Mouse (Mus musculus): Measurements from ENCODE around the gene Ptprd. TPM values are rescaled to one million over a fixed set of nuclear protein-coding genes. Genes with fewer than 3 reads are reported as not detected.
A peak's percentile ranks its signal among the peaks of the same experiment; 100 is the strongest.

Gene Ptprd
- polyA plus RNA-seq, 1 experiment from 2014 or later: 15.9 TPM

DNA sequence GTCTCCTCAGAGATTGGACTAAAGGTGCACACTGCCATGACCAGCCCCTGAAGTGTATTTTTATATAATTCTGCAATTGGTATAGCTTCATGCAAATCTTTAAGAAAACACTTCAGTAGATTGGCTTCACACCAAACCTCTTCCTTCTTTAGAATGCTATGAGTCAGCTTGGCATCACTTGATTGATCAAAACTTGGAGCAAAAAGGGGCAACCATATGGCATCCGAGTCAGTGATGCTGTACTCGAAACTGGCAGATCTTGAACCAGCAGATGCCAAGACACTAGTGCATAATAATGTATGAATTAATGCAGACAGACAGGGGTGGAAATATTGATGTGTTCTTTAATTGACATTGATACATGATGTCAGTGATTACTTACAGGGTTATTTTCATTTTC is 1056.2 kb downstream of the Ptprd start:
- Histone ChIP-seq H3K4me2 (no peak overlapping the region), H3K9ac (no peak overlapping the region), H3K27me3 (no peaks in the 10 kb centered on the region), H3K9me3 (no peaks in the 10 kb centered on the region), H3K4me1 (no peaks in the 10 kb centered on the region), H3K4me3 (no peak overlapping the region), H3K27ac (no peak overlapping the region), H3K36me3 (no peaks in the 10 kb centered on the region)
- ATAC-seq (ENCODE audit: borderline replicate concordance, extremely low read depth, low FRiP score, low TSS enrichment): no peak
- 69% methylated on average over 2 of the region's 2 CpGs for WGBS

DNA sequence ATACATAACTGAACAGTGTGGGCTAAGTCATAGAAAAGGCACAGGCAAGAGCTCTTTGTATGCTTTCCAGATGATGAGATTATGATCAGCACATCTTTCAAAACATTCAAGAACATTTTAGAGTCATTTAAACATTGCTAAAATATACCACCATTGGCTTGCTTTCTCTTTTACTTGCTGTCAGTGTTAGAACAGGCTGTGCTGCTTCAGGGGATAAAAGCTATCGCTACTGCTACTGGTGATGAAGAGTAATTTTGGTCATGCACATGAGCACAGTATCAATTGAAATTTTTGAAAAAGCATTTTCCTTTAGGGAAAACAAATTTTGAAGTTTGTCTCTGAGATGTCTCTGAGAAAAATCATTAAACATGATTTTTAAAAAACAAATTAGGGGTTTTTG is 1056.7 kb downstream of the Ptprd start:
- Histone ChIP-seq H3K4me1 (no peaks in the 10 kb centered on the region), H3K36me3 (no peaks in the 10 kb centered on the region), H3K27me3 (no peaks in the 10 kb centered on the region), H3K4me2 (no peak overlapping the region), H3K9me3 (no peaks in the 10 kb centered on the region), H3K4me3 (no peak overlapping the region), H3K9ac (no peak overlapping the region), H3K27ac (no peak overlapping the region)
- WGBS: 91% methylated on average over 1 of the region's 1 CpGs
- no peak for ATAC-seq (ENCODE audit: borderline replicate concordance, extremely low read depth, low FRiP score, low TSS enrichment)

DNA sequence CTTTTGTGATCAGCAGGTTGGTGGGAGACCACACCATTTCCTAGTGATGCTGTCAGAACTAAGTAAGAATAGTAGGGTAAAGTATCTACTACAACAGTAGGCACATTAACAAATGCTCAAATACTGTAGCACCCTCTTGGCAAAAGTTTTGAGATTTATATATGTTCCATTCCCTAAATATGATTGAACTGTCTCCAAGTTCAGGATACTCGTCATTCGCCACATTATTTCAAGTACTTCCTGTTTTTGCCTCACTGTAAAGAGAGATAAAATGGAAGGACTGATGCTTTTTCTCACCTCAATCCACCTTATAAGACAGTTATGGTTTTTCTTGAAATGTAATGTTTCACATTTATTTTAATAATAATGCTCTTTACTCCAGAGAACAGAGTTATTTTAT is 1086.9 kb downstream of the Ptprd start:
- Histone ChIP-seq H3K4me1 (no peaks in the 10 kb centered on the region), H3K27ac (no peak overlapping the region), H3K9ac (no peak overlapping the region), H3K27me3 (no peaks in the 10 kb centered on the region), H3K9me3 (no peaks in the 10 kb centered on the region), H3K4me2 (no peak overlapping the region), H3K36me3 (no peaks in the 10 kb centered on the region), H3K4me3 (no peak overlapping the region)
- ATAC-seq (ENCODE audit: borderline replicate concordance, extremely low read depth, low FRiP score, low TSS enrichment): no peak
- WGBS: 59% methylated on average over 2 of the region's 2 CpGs

DNA sequence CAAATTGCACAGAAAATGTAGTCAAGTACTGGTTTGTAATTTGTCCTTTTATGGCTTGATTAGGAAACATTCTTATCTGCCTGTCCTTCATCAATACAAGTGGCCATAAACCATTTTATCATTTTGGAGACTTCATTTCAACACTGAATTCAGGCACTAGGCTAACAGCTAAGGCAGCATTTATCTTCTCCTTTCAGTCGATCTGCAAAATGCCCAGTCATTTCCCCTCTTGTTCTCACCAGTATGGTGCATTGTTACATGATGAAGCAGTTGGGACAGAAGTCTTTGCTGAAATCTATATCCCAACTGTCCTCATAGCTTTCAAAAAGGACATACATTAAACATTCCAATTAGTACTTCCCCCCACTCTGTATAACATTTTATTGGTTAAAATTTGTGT is 1100.9 kb downstream of the Ptprd start:
- H3K4me3 ChIP-seq: no peak overlapping the region
- no peak for ATAC-seq (ENCODE audit: borderline replicate concordance, extremely low read depth, low FRiP score, low TSS enrichment)
- H3K27me3 ChIP-seq: no peaks in the 10 kb centered on the region
- H3K4me2 ChIP-seq: no peak overlapping the region
- 69% methylated on average over 1 of the region's 1 CpGs for WGBS
- no peaks in the 10 kb centered on the region for H3K9me3 ChIP-seq
- no peak overlapping the region for H3K27ac ChIP-seq
- H3K4me1 ChIP-seq: no peaks in the 10 kb centered on the region
- H3K36me3 ChIP-seq: no peaks in the 10 kb centered on the region
- H3K9ac ChIP-seq: no peak overlapping the region

DNA sequence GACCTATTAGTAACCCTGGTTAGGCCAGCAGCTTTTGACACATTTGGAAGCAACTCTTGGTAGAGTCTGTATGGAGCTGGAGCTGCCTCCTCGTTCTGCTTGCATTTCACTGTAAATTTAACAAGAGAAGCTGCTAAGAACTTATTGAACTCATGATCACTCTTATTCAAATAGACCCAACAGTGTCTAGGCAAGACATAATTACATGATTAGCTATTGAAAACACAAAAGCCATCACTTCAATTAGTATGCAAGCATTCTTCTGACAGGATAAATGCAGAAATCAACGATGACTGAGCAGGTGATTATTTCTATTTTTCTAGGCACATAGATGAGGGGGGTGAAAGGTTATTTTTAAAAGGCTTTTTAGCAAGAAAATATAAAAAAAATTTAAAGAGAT is 1104.5 kb downstream of the Ptprd start:
- 77% methylated on average over 2 of the region's 2 CpGs for WGBS
- Histone ChIP-seq H3K27ac (no peak overlapping the region), H3K9ac (no peak overlapping the region)

DNA sequence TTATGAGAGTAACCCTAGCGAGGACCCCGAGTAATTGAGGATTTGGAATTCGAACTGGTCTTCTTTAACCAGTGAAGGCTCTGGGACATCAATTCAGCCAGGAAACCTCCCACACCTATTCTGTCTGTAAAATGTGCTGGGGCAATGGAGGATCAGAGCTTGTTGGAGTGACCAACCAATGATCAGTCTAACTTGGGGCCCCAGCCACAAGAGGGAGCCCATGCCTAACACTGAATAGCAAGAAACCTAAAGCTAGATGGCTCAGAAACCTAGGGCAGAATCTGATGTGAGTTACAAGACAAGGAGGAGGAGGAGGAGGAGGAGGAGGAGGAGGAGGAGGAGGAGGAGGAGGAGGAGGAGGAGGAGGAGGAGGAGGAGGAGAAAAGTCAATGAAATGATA is 1128.6 kb downstream of the Ptprd start:
- no peaks in the 10 kb centered on the region for H3K9me3 ChIP-seq
- H3K4me3 ChIP-seq: no peak overlapping the region
- H3K4me1 ChIP-seq: no peaks in the 10 kb centered on the region
- 0 out of 2 replicates have a peak, but pooled peaks have one; percentile 14 for ATAC-seq (ENCODE audit: borderline replicate concordance, extremely low read depth, low FRiP score, low TSS enrichment)
- WGBS: 57% methylated on average over 3 of the region's 3 CpGs
- no peak overlapping the region for H3K4me2 ChIP-seq
- H3K9ac ChIP-seq: no peak overlapping the region
- no peak overlapping the region for H3K27ac ChIP-seq
- H3K27me3 ChIP-seq: no peaks in the 10 kb centered on the region
- H3K36me3 ChIP-seq: no peaks in the 10 kb centered on the region

More for the DNA sequence above, 1104.5 kb downstream of the Ptprd start:
- Histone ChIP-seq H3K9me3 (no peaks in the 10 kb centered on the region), H3K4me3 (no peak overlapping the region), H3K4me2 (no peak overlapping the region), H3K4me1 (no peaks in the 10 kb centered on the region), H3K27me3 (no peaks in the 10 kb centered on the region), H3K36me3 (no peaks in the 10 kb centered on the region)
- no peak for ATAC-seq (ENCODE audit: borderline replicate concordance, extremely low read depth, low FRiP score, low TSS enrichment)

DNA sequence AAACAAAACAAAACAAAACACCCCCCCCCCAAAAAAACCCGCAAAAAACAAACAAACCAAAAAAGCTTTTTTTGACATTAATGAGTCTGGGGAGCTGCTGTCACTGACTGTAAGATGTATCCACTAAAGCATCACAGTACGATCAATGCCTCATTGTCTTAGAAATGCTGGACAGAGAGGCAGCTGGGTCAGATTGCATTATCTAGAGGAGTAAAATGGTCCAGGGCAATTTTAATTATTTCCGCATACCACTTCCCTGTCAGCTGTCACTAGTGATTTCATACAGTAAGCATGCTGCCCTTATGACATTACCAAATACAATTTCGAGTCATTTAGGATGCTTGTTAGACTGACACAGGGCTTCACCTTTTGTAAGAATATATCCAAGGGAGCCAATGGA is 1134.2 kb downstream of the Ptprd start:
- Histone ChIP-seq H3K4me1 (no peaks in the 10 kb centered on the region), H3K27me3 (no peaks in the 10 kb centered on the region), H3K9ac (no peak overlapping the region), H3K9me3 (no peaks in the 10 kb centered on the region), H3K4me2 (no peak overlapping the region), H3K36me3 (no peaks in the 10 kb centered on the region), H3K27ac (no peak overlapping the region), H3K4me3 (no peak overlapping the region)
- 80% methylated on average over 4 of the region's 4 CpGs for WGBS
- no peak for ATAC-seq (ENCODE audit: borderline replicate concordance, extremely low read depth, low FRiP score, low TSS enrichment)

DNA sequence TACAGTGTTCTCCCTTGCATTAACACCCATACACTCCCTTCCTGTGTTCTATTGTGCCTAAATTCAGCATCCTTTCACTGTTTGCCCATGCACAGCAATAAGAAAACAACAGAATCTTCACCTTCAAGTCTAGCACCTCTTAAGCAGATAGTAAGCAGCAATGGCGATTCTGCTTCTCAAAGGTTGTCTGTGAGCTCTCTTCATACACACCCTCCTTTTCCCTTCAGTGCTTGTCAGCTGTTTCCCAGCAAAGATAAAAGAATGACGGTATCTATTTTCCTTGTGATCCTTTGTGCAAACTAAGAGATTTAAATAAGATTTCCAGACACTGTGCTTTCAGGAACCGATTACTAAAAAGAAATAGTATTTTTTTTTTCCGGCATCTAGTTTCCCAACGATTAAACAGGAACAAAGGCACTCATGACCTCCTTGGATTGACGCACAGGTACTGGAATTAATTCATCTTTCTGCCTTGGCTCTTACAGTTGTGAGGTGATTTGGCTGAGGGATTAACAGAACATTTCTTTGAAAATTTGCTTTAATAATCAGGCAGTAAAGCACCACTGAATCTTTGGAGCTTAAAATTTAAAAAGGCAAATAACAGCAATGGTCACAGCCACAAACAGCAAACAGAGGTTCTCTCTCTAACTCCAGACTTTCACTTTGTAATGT is 1161.1 kb downstream of the Ptprd start:
- Histone ChIP-seq H3K27me3 (no peaks in the 10 kb centered on the region), H3K4me2 (no peak overlapping the region), H3K4me3 (no peak overlapping the region), H3K9me3 (no peaks in the 10 kb centered on the region), H3K9ac (no peak overlapping the region), H3K36me3 (no peaks in the 10 kb centered on the region), H3K27ac (no peak overlapping the region), H3K4me1 (no peaks in the 10 kb centered on the region)
- 63% methylated on average over 6 of the region's 6 CpGs for WGBS
- ATAC-seq (ENCODE audit: borderline replicate concordance, extremely low read depth, low FRiP score, low TSS enrichment): no peak

DNA sequence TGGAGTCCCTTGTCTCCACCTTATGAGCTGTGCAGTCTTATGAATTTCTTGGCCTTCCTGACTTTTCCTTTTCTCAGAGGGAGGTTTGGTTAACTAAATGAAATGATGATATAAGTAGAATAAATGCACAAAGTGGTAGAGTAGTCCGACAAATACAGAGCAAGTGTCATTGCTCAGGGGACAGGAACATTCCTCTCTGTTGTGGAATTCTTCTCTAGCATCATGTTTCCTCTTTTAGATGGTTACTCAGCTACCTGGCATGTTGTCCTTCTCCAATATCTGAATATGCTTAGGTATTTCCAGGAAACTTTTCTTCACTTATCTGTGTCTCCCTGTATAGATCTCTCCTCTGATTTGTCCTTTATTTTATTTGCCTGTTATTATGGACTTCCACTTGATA is 1207.3 kb downstream of the Ptprd start:
- Histone ChIP-seq H3K9ac (no peak overlapping the region), H3K27me3 (no peaks in the 10 kb centered on the region), H3K36me3 (no peaks in the 10 kb centered on the region), H3K9me3 (no peaks in the 10 kb centered on the region), H3K4me2 (no peak overlapping the region), H3K4me1 (no peaks in the 10 kb centered on the region), H3K4me3 (no peak overlapping the region), H3K27ac (no peak overlapping the region)
- ATAC-seq (ENCODE audit: borderline replicate concordance, extremely low read depth, low FRiP score, low TSS enrichment): no peak
- 80% methylated on average over 1 of the region's 1 CpGs for WGBS

DNA sequence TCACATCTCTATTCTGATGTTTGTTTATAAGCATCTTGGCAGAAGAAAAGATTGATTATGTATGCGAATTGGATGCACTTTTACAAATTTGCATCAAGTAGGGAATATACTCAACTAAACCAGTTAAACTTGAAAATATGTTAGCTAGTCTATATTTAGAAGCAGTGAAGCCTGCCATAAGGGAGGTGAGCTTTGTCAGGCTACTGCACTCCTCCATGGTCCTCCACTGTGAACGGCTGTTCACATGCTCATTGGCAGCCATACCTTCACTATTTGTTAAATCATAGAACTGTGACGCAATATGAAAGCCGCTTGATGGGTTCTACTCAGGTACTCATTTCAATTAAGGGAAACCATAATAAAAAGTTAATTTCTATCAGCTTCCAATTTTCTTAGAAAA is 1215.6 kb downstream of the Ptprd start:
- no peak for ATAC-seq (ENCODE audit: borderline replicate concordance, extremely low read depth, low FRiP score, low TSS enrichment)
- 84% methylated on average over 4 of the region's 4 CpGs for WGBS

DNA sequence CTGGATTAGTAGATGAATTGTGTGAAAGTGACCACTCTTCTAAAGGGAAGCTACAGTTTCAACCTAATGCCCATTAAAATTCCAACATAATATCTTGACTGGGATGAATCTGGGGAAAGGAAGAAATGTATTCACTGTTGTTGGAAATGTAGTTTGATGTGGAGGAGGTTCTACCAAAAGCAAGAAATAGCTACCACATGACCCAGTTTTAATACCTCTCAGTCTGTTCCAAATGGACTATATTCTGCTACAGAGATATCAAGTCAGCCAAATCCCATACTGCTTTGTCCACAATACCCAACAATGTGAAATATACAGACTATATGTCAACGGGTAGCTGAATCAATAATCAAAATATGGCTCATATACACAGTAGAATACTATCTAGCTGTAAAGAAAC is 1221.8 kb downstream of the Ptprd start:
- Histone ChIP-seq H3K27ac (no peak overlapping the region), H3K9ac (no peak overlapping the region), H3K9me3 (no peaks in the 10 kb centered on the region), H3K27me3 (no peaks in the 10 kb centered on the region), H3K4me1 (no peaks in the 10 kb centered on the region), H3K4me2 (no peak overlapping the region), H3K36me3 (no peaks in the 10 kb centered on the region), H3K4me3 (no peak overlapping the region)
- WGBS: 81% methylated on average over 1 of the region's 1 CpGs
- ATAC-seq (ENCODE audit: borderline replicate concordance, extremely low read depth, low FRiP score, low TSS enrichment): no peak

More for the DNA sequence above, 1215.6 kb downstream of the Ptprd start:
- Histone ChIP-seq H3K4me1 (no peaks in the 10 kb centered on the region), H3K9me3 (no peaks in the 10 kb centered on the region), H3K4me3 (no peak overlapping the region), H3K27me3 (no peaks in the 10 kb centered on the region), H3K4me2 (no peak overlapping the region), H3K36me3 (no peaks in the 10 kb centered on the region), H3K27ac (no peak overlapping the region), H3K9ac (no peak overlapping the region)

DNA sequence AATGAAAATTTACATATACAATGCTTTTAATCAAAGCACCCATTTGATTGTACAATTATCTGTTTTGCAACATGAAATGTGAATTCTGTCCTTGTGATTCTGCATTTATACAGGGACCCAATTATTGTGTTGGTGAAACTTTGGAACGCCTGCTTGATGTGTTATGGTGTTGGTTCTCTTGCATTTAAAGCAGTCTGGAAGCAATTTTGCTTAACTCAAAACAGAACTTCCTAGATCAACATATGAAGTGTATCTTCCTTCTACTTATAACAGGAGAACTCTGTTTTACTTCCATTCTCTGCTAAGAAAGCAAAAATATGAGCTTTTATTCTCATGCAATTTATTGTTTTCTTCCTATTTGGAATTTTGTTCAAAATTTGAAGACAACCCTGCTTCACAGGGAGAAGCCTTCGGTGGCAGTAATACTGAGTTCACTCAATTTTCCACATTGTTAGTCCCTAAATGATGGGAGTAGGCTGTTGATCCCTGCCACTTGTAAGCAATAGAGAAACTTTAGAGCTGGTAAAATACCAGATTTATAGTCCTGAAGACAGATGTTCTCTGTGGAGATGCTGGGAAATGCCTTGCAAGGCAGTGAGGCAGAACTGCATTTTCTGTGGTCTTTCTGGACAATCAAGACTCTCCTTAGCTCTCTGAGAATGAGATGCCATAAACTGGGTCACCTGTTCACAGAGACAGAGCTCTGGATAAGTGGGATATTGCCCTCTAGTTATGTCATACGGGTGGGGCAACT is 1234.5 kb downstream of the Ptprd start:
- H3K4me3 ChIP-seq: no peak overlapping the region
- H3K9ac ChIP-seq: no peak overlapping the region
- H3K27ac ChIP-seq: no peak overlapping the region
- no peaks in the 10 kb centered on the region for H3K36me3 ChIP-seq
- no peaks in the 10 kb centered on the region for H3K9me3 ChIP-seq
- ATAC-seq (ENCODE audit: borderline replicate concordance, extremely low read depth, low FRiP score, low TSS enrichment): no peak
- H3K27me3 ChIP-seq: no peaks in the 10 kb centered on the region
- no peaks in the 10 kb centered on the region for H3K4me1 ChIP-seq
- WGBS: 78% methylated on average over 3 of the region's 3 CpGs
- H3K4me2 ChIP-seq: no peak overlapping the region
